Mouse (Mus musculus) midbrain, embryonic 14.5 days (tissue): ENCODE data around the gene Itga10. TPM values are rescaled to one million over a fixed set of nuclear protein-coding genes. Genes with fewer than 3 reads are reported as not detected.
A peak's percentile ranks its signal among the peaks of the same experiment; 100 is the strongest.

ENCODE experiments used
- ATAC-seq: fragments of 200-750 bp; cut with Nextera tagmentation; 2 replicates; pipeline ENCODE4 v1.8.0; 2017; ENCODE audit warnings: moderate number of reproducible peaks, moderate library complexity; ENCODE audit not compliant: low FRiP score, low TSS enrichment
- DNase-seq: peaks from one replicate; pipeline ENCODE4 v3.0.0-alpha.2; 2015
- H3K27ac ChIP-seq: fragments of 300-500 bp; sonication (generic); replicated peaks from 2 replicates; pipeline ENCODE4 v1.5.1; 2014; ENCODE audit warnings: mild to moderate bottlenecking, low read depth, low read length, moderate library complexity
- H3K27me3 ChIP-seq: fragments of 300-500 bp; sonication (generic); 2 replicates; pipeline ENCODE4 v1.6.1; 2014; ENCODE audit warnings: low read length, control low read depth, mixed read lengths; ENCODE audit not compliant: control insufficient read depth, insufficient read depth
- H3K36me3 ChIP-seq: fragments of 300-500 bp; sonication (generic); 2 replicates; pipeline ENCODE4 v1.6.1; 2014; ENCODE audit warnings: low read length, control low read depth; ENCODE audit not compliant: control insufficient read depth, insufficient read depth
- H3K4me1 ChIP-seq: fragments of 300-500 bp; sonication (generic); 2 replicates; pipeline ENCODE4 v1.6.1; 2014; ENCODE audit warnings: mild to moderate bottlenecking, antibody characterized with exemption, low read length, control low read depth; ENCODE audit not compliant: control insufficient read depth, insufficient read depth
- H3K4me2 ChIP-seq: fragments of 300-500 bp; sonication (generic); 2 replicates; pipeline ENCODE4 v1.6.1; 2014; ENCODE audit warnings: mild to moderate bottlenecking, low read length, moderate library complexity
- H3K4me3 ChIP-seq: fragments of 300-500 bp; sonication (generic); replicated peaks from 2 replicates; pipeline ENCODE4 v1.5.1; 2014; ENCODE audit warnings: low read depth, low read length
- H3K9ac ChIP-seq: fragments of 300-500 bp; sonication (generic); replicated peaks from 2 replicates; pipeline ENCODE4 v1.6.1; 2014; ENCODE audit warnings: mild to moderate bottlenecking, low read length, moderate library complexity
- H3K9me3 ChIP-seq: fragments of 300-500 bp; sonication (generic); 2 replicates; pipeline ENCODE4 v1.6.1; 2016; ENCODE audit warnings: low read length, control low read depth, mixed read lengths; ENCODE audit not compliant: control insufficient read depth
- WGBS: fragments of 180-500 bp; shearing (Covaris S2); extraction: QIAGEN DNeasy Blood & Tissue Kit; methylation state at CpG from one replicate; pipeline ENCODE4 v1.1.7; 2014; 5-methylcytosine and 5-hydroxymethylcytosine counted together
- polyA plus RNA-seq: library from polyadenylated mRNA; unstranded; fragments of >200 nt; fragmentation: Nextera tagmentation; extraction: Ambion mirVana; gene quantifications from 2 replicates; pipeline ENCODE4 v1.2.1, GENCODE M21; 2014

Gene Itga10
- polyA plus RNA-seq, 1 experiment from 2014 or later: 0.84 TPM

DNA sequence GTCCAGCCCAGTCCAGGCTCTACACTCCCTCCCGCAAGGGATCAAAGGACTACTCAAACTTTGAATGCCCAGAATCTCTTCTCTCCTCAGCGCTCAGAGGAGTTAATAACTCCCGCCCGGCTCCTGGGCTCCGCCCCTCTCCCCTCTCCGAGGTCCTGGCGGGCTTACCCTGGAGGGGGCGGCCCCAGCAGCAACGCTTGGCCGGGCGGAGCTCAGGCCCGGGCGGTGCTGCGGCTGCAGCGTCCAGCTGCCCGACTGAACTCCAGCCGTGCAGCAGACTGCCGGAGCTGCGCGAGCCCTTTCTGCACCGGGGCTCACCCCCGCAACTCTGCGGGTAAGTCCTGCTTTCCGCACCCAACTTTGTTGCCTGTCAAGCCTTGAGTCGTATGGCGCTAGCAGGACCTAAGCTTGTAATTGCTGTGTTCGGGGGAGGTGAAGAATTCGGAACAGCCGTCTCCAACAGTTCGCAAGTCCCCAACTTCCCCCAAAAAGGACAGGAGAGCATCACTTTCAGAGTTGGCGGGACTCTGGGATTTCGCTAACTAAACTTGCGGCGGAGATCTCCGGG lies 50.9 kb downstream of the Itga10 start, which contains the start of gene Pias3:
Gene Pias3 (plus strand): TSS at position 187 of the 568 bp plus-strand sequence.
- under 1% methylated on average over 35 of the region's 35 CpGs for WGBS
- Histone ChIP-seq H3K4me3 (peak within 1 kb of the TSS; percentile 80), H3K4me1 (peaks cover 11% of the 10 kb centered on the region), H3K27me3 (no peaks in the 10 kb centered on the region), H3K9me3 (no peaks in the 10 kb centered on the region), H3K4me2 (peak within 1 kb of the TSS; percentile 73), H3K36me3 (peaks cover 11% of the 10 kb centered on the region; the same call in 1 of the 2 replicates), H3K27ac (peak within 1 kb of the TSS; percentile 91), H3K9ac (peak within 1 kb of the TSS; percentile 80)
- ATAC-seq (peak; percentile 62; the same call in 1 of the 2 replicates), DNase-seq (peak; percentile 77)

DNA sequence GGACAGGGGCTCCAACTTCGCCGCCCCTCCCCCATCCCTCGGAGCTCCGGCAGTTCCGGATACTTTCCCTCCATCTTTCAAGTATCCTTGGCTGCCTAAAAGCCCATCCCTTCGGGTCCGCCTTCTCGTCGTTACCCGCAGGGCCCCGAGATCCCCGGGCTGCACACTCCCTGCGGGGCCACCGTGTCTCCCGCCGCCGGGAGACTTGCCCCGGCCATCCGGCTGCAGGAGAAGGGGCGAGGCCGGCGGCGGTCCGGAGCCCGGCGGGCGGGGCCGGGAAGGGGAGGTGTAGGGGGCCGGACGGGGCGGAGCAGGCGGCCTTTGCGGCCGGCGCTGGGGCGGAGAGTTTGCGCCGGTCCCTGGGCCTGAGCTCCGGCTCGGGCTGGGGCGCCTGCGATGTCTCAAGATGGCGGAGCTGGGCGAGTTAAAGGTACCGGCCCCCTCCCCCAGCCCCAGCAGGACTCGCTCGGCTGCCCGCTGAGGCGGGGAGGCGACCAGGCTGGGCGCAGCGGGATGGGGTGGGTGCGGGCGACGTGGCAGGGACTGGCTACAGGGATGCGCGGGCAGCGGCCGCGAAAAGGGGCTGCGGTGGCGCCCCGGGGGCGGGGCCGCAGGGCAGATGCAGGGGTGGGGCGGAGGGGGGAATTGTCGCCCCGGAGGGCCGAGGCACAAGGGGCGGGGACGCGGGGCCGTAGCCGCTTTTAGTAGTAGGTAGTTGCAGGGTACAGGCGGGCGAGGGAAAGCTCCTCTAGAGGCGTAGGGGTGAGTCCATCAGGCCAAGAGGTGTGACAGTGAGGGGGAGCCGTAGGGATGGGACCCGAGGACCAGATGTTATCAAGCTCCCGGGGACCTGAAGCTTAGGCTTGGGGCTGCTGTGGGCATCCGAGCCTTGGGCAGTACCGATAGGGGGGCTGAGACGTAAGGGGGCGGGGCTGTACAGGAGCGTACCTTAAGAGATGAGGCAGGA lies 51.7 kb downstream of the Itga10 start:
- H3K9ac ChIP-seq: peak overlapping the region; percentile 80
- H3K9me3 ChIP-seq: no peaks in the 10 kb centered on the region
- H3K4me1 ChIP-seq: peaks cover 11% of the 10 kb centered on the region
- under 1% methylated on average over 85 of the region's 85 CpGs for WGBS
- ATAC-seq (peak; percentile 91), DNase-seq (peak; percentile 90)
- H3K4me3 ChIP-seq: peak overlapping the region; percentile 80
- H3K27me3 ChIP-seq: no peaks in the 10 kb centered on the region
- peaks cover 18% of the 10 kb centered on the region for H3K36me3 ChIP-seq
- peak overlapping the region; percentile 91 for H3K27ac ChIP-seq
- H3K4me2 ChIP-seq: peak overlapping the region; percentile 73

DNA sequence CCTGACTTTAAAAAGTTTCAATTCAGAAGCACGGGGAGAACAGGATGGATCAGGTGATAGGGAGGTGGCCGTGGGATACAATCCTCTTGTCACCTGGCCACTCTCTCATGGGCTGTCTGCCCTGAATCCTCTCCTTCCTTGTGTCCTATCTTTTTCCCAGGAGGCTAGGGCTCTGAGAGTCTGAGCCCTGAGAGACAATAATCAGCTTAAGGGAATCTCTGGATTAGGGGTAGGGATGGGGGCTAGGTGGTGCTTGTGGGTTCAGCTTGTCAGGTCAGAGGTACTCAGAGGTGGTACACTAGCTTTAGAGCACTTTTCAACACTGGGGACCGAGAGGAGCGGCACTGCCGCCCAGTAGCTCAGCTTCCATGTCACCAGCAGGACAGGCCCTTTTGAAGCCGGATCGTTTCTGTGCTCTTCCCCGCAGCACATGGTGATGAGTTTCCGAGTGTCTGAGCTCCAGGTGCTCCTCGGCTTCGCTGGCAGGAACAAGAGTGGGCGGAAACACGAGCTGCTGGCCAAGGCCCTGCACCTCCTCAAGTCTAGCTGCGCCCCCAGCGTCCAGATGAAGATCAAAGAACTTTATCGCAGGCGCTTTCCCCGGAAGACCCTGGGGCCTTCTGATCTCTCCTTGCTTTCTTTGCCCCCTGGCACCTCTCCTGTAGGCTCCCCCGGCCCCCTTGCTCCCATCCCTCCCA lies 53.8 kb downstream of the Itga10 start:
- H3K4me3 ChIP-seq: no peak overlapping the region
- no peak overlapping the region for H3K9ac ChIP-seq
- H3K36me3 ChIP-seq: peaks cover 33% of the 10 kb centered on the region
- ATAC-seq (no peak), DNase-seq (no peak)
- no peak overlapping the region for H3K4me2 ChIP-seq
- peaks cover 11% of the 10 kb centered on the region for H3K4me1 ChIP-seq
- H3K27ac ChIP-seq: no peak overlapping the region
- H3K9me3 ChIP-seq: no peaks in the 10 kb centered on the region
- WGBS: 56% methylated on average over 19 of the region's 19 CpGs
- H3K27me3 ChIP-seq: no peaks in the 10 kb centered on the region

DNA sequence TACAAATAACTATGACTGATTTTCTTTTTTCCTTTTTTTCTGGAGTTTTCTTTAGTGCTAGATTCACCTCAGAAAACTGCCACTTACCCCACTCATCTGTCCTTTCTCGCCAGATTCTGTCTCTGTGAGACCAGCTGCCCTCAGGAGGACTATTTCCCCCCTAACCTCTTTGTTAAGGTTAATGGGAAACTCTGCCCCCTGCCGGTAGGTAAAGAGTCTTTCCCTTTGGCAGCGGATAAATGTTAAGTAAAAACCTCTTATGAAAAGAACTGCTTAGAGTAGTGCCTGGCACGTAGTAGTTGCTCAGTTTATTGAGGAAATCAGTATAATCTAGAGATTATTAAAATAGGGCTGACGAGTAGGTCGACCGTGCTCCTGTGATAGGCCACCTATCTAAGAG lies 55.0 kb downstream of the Itga10 start:
- Histone ChIP-seq H3K4me2 (no peak overlapping the region), H3K9me3 (no peaks in the 10 kb centered on the region), H3K9ac (no peak overlapping the region), H3K4me3 (no peak overlapping the region), H3K27ac (no peak overlapping the region), H3K4me1 (peaks cover 11% of the 10 kb centered on the region), H3K36me3 (peaks cover 38% of the 10 kb centered on the region), H3K27me3 (no peaks in the 10 kb centered on the region)
- WGBS: 54% methylated on average over 7 of the region's 7 CpGs
- ATAC-seq: no peak
- peak; percentile 50 for DNase-seq

DNA sequence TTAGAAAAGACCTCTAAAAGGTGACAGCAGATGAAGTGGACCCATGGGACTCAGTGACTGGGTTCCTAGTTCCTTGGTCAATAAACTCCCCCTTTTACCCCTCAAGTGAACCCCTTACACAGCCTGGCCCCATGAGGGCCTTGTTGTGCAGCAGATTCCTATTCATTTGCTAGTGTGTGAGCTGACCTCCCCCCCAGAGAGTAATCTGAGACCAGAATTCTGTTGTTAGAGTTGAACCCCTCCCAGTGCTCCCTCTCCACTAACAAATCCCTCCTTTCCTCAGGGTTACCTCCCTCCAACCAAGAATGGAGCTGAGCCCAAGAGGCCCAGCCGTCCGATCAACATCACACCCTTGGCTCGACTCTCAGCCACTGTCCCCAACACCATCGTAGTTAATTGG lies 55.6 kb downstream of the Itga10 start:
- Histone ChIP-seq H3K9ac (no peak overlapping the region), H3K36me3 (peaks cover 38% of the 10 kb centered on the region), H3K4me2 (no peak overlapping the region), H3K4me1 (peaks cover 11% of the 10 kb centered on the region), H3K9me3 (no peaks in the 10 kb centered on the region), H3K4me3 (no peak overlapping the region), H3K27ac (no peak overlapping the region), H3K27me3 (no peaks in the 10 kb centered on the region)
- ATAC-seq (no peak), DNase-seq (no peak)
- WGBS: 90% methylated on average over 4 of the region's 4 CpGs

DNA sequence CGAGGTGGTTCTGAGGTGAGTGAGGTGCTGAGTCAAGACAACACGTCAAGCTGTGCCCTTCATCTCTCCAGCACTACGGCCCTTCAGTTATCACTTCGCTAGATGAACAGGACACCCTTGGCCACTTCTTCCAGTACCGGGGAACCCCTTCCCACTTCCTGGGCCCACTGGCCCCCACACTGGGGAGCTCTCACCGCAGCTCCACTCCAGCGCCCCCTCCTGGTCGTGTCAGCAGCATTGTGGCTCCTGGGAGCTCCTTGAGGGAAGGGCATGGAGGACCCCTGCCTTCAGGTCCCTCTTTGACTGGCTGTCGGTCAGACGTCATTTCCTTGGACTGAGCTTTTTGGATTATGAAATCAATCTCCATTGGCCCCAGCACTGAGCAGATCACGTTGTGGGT lies 59.4 kb downstream of the Itga10 start:
- H3K9me3 ChIP-seq: no peaks in the 10 kb centered on the region
- H3K9ac ChIP-seq: no peak overlapping the region
- 62% methylated on average over 11 of the region's 11 CpGs for WGBS
- no peak overlapping the region for H3K4me3 ChIP-seq
- DNase-seq (no peak), ATAC-seq (no peak)
- peaks cover 5% of the 10 kb centered on the region; the same call in 1 of the 2 replicates for H3K27me3 ChIP-seq
- no peak overlapping the region for H3K27ac ChIP-seq
- 0 out of 2 replicates have a peak, but pooled peaks cover 4% of the 10 kb centered on the region for H3K4me1 ChIP-seq
- peaks cover 37% of the 10 kb centered on the region for H3K36me3 ChIP-seq
- no peak overlapping the region for H3K4me2 ChIP-seq

DNA sequence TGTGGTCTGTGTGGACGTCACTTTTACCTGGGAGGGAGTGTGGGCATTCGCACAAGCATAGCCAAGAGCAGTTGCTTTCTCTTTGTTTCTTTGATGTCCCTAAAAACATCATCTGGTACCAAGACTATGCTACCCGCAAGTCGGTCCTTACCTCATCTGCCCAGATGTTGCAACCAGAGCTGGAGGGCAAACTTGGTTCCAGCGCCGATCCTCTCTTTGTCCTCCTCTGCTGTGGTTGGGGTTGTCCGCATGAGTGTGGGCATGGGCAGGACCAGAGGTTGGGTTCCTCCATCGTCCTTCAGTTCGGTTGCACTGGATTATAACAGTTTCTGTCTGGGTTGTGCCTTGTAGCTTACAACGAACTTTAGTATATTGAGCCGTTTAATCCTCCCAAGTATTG lies 60.8 kb downstream of the Itga10 start:
- Histone ChIP-seq H3K4me2 (no peak overlapping the region), H3K9ac (no peak overlapping the region), H3K4me3 (no peak overlapping the region), H3K27me3 (peaks cover 5% of the 10 kb centered on the region; the same call in 1 of the 2 replicates), H3K9me3 (no peaks in the 10 kb centered on the region), H3K36me3 (peaks cover 42% of the 10 kb centered on the region), H3K4me1 (0 out of 2 replicates have a peak, but pooled peaks cover 4% of the 10 kb centered on the region), H3K27ac (no peak overlapping the region)
- no peak for DNase-seq
- no peak for ATAC-seq
- 94% methylated on average over 11 of the region's 11 CpGs for WGBS

DNA sequence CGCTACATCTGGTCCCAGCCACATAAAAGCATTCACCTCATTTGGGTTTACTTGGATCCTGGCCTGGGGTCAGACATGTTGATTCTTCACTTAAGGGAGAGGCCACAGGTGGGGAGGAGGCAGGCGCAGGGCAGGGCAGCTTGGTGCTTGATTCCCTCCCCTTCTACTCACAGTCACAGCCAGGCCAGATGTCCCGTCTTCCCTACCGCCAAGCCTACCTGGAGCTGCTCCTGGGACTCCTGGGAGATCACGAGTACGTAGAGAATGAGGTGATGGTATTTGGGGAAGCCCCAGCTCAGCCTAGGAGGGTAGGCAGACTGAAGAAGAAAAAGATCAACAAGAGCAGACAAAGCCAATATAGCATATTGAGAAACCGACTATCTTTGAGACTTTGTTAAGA lies 61.6 kb downstream of the Itga10 start:
- Histone ChIP-seq H3K4me3 (no peak overlapping the region), H3K9me3 (no peaks in the 10 kb centered on the region), H3K4me1 (0 out of 2 replicates have a peak, but pooled peaks cover 4% of the 10 kb centered on the region), H3K36me3 (peaks cover 43% of the 10 kb centered on the region), H3K9ac (no peak overlapping the region), H3K27me3 (peaks cover 5% of the 10 kb centered on the region; the same call in 1 of the 2 replicates), H3K27ac (no peak overlapping the region), H3K4me2 (no peak overlapping the region)
- DNase-seq: no peak
- no peak for ATAC-seq
- whole genome bisulfite sequencing: 75% methylated on average over 7 of the region's 7 CpGs
